Mouse (Mus musculus): ENCODE measurements around the gene P3h3. TPM values are rescaled to one million over a fixed set of nuclear protein-coding genes. Genes with fewer than 3 reads are reported as not detected.

The P3h3 gene
- polyA plus RNA-seq, 1 experiment from 2014 or later, result 12.3 TPM

GRCm38 (mm10) chr6:124885956-124886381 is 28.4 kb upstream of the P3h3 start:
- H3K4me3 ChIP-seq (ENCODE audit: inconsistent target), result no peak overlapping the region
- WGBS (ENCODE audit: missing documents), result 85% methylated on average over 8 of the region's 8 CpGs
- no peak overlapping the region for H3K27ac ChIP-seq
- H3K36me3 ChIP-seq (ENCODE audit: inconsistent target), result no peaks in the 10 kb centered on the region
- no peaks in the 10 kb centered on the region; the same call in 1 of the 2 replicates for H3K79me2 ChIP-seq (ENCODE audit: inconsistent target)

- Histone ChIP-seq H3K27ac (no peak overlapping the region), H3K4me3 (ENCODE audit: inconsistent target) (no peak overlapping the region), H3K79me2 (ENCODE audit: inconsistent target) (no peaks in the 10 kb centered on the region; the same call in 1 of the 2 replicates), H3K36me3 (ENCODE audit: inconsistent target) (no peaks in the 10 kb centered on the region)
- WGBS (ENCODE audit: missing documents), result 92% methylated on average over 10 of the region's 10 CpGs
Observed at GRCm38 (mm10) chr6:124884714-124885500, 27.4 kb upstream of the P3h3 start.

- H3K4me3 ChIP-seq (ENCODE audit: inconsistent target), result no peak overlapping the region
- H3K27ac ChIP-seq, result no peak overlapping the region
- H3K36me3 ChIP-seq (ENCODE audit: inconsistent target), result no peaks in the 10 kb centered on the region
- H3K79me2 ChIP-seq (ENCODE audit: inconsistent target), result no peaks in the 10 kb centered on the region; the same call in 1 of the 2 replicates
- WGBS (ENCODE audit: missing documents), result 82% methylated on average over 6 of the region's 10 CpGs
Observed at GRCm38 (mm10) chr6:124883351-124883750, 25.8 kb upstream of the P3h3 start.

- Histone ChIP-seq H3K36me3 (ENCODE audit: inconsistent target) (no peaks in the 10 kb centered on the region), H3K79me2 (ENCODE audit: inconsistent target) (no peaks in the 10 kb centered on the region; the same call in 1 of the 2 replicates), H3K27ac (no peak overlapping the region), H3K4me3 (ENCODE audit: inconsistent target) (no peak overlapping the region)
- WGBS (ENCODE audit: missing documents), result 94% methylated on average over 9 of the region's 9 CpGs
Observed at GRCm38 (mm10) chr6:124881821-124882220, 24.3 kb upstream of the P3h3 start.

- Histone ChIP-seq H3K4me3 (ENCODE audit: inconsistent target) (no peak overlapping the region), H3K36me3 (ENCODE audit: inconsistent target) (no peaks in the 10 kb centered on the region), H3K27ac (no peak overlapping the region), H3K79me2 (ENCODE audit: inconsistent target) (no peaks in the 10 kb centered on the region)
- WGBS (ENCODE audit: missing documents), result 72% methylated on average over 6 of the region's 6 CpGs
Observed at GRCm38 (mm10) chr6:124879390-124879789, 21.8 kb upstream of the P3h3 start.

GRCm38 (mm10) chr6:124874348-124874747 is 16.8 kb upstream of the P3h3 start:
- WGBS (ENCODE audit: missing documents), result 0% methylated on average over 2 of the region's 3 CpGs
- no peaks in the 10 kb centered on the region for H3K36me3 ChIP-seq (ENCODE audit: inconsistent target)
- H3K27ac ChIP-seq, result peak overlapping the region; percentile 36
- no peak overlapping the region for H3K4me3 ChIP-seq (ENCODE audit: inconsistent target)
- no peaks in the 10 kb centered on the region for H3K79me2 ChIP-seq (ENCODE audit: inconsistent target)

GRCm38 (mm10) chr6:124866560-124866959 is 9.0 kb upstream of the P3h3 start:
- 89% methylated on average over 6 of the region's 7 CpGs for WGBS (ENCODE audit: missing documents)
- Histone ChIP-seq H3K79me2 (ENCODE audit: inconsistent target) (peaks cover 18% of the 10 kb centered on the region; the same call in 1 of the 2 replicates), H3K4me3 (ENCODE audit: inconsistent target) (no peak overlapping the region), H3K36me3 (ENCODE audit: inconsistent target) (peaks cover 2% of the 10 kb centered on the region; the same call in 1 of the 2 replicates), H3K27ac (no peak overlapping the region)

GRCm38 (mm10) chr6:124865766-124866362 is 8.3 kb upstream of the P3h3 start:
- WGBS (ENCODE audit: missing documents), result 96% methylated on average over 17 of the region's 18 CpGs
- peaks cover 9% of the 10 kb centered on the region; the same call in 1 of the 2 replicates for H3K36me3 ChIP-seq (ENCODE audit: inconsistent target)
- H3K79me2 ChIP-seq (ENCODE audit: inconsistent target), result peaks cover 25% of the 10 kb centered on the region; the same call in 1 of the 2 replicates
- no peak overlapping the region for H3K27ac ChIP-seq
- no peak overlapping the region for H3K4me3 ChIP-seq (ENCODE audit: inconsistent target)

- Histone ChIP-seq H3K36me3 (ENCODE audit: inconsistent target) (peaks cover 17% of the 10 kb centered on the region; the same call in 1 of the 2 replicates), H3K27ac (peak within 1 kb of the TSS; percentile 27; the same call in 1 of the 2 replicates), H3K4me3 (ENCODE audit: inconsistent target) (peak within 1 kb of the TSS; percentile 69), H3K79me2 (ENCODE audit: inconsistent target) (peaks cover 25% of the 10 kb centered on the region; the same call in 1 of the 2 replicates)
- WGBS (ENCODE audit: missing documents), result 1% methylated on average over 41 of the region's 43 CpGs
Observed at GRCm38 (mm10) chr6:124863658-124864298, 6.2 kb upstream of the P3h3 start, which contains the start of gene Gpr162. Gpr162 (minus strand) TSS chr6:124863983.

GRCm38 (mm10) chr6:124863125-124863657 is 5.6 kb upstream of the P3h3 start:
- peaks cover 19% of the 10 kb centered on the region; the same call in 1 of the 2 replicates for H3K36me3 ChIP-seq (ENCODE audit: inconsistent target)
- peaks cover 25% of the 10 kb centered on the region; the same call in 1 of the 2 replicates for H3K79me2 ChIP-seq (ENCODE audit: inconsistent target)
- H3K4me3 ChIP-seq (ENCODE audit: inconsistent target), result peak overlapping the region; percentile 69
- H3K27ac ChIP-seq, result peak overlapping the region; percentile 27; the same call in 1 of the 2 replicates
- 4% methylated on average over 12 of the region's 16 CpGs for WGBS (ENCODE audit: missing documents)

GRCm38 (mm10) chr6:124862406-124863124 is 5.0 kb upstream of the P3h3 start:
- Histone ChIP-seq H3K27ac (0 out of 2 replicates have a peak overlapping the region, but pooled peaks have one; percentile 27), H3K4me3 (ENCODE audit: inconsistent target) (peak overlapping the region; percentile 69), H3K79me2 (ENCODE audit: inconsistent target) (peaks cover 25% of the 10 kb centered on the region; the same call in 1 of the 2 replicates), H3K36me3 (ENCODE audit: inconsistent target) (peaks cover 19% of the 10 kb centered on the region; the same call in 1 of the 2 replicates)
- 16% methylated on average over 8 of the region's 8 CpGs for WGBS (ENCODE audit: missing documents)

- Histone ChIP-seq H3K36me3 (ENCODE audit: inconsistent target) (peaks cover 19% of the 10 kb centered on the region; the same call in 1 of the 2 replicates), H3K4me3 (ENCODE audit: inconsistent target) (no peak overlapping the region), H3K27ac (no peak overlapping the region), H3K79me2 (ENCODE audit: inconsistent target) (peaks cover 25% of the 10 kb centered on the region; the same call in 1 of the 2 replicates)
- WGBS (ENCODE audit: missing documents), result 76% methylated on average over 2 of the region's 3 CpGs
Observed at GRCm38 (mm10) chr6:124861802-124862201, 4.2 kb upstream of the P3h3 start.

GRCm38 (mm10) chr6:124861266-124861665 is 3.7 kb upstream of the P3h3 start:
- 94% methylated on average over 18 of the region's 19 CpGs for WGBS (ENCODE audit: missing documents)
- Histone ChIP-seq H3K79me2 (ENCODE audit: inconsistent target) (peaks cover 25% of the 10 kb centered on the region; the same call in 1 of the 2 replicates), H3K36me3 (ENCODE audit: inconsistent target) (peaks cover 19% of the 10 kb centered on the region; the same call in 1 of the 2 replicates), H3K4me3 (ENCODE audit: inconsistent target) (no peak overlapping the region), H3K27ac (no peak overlapping the region)

Data from macrophage (primary cell).